Mouse (Mus musculus) heart, embryonic 16.5 days (tissue): ENCODE measurements at regions not wholly inside any gene's neighbourhood (a gene's known extent, or its start where the extent isn't known, plus 50 kb on each side); places are given as distances from the start of the nearest gene placed in this dataset.

Experiments used
- ATAC-seq: fragments of 200-750 bp; cut with Nextera tagmentation; replicated peaks from 2 replicates; pipeline ENCODE4 v1.8.0; 2017; ENCODE audit warnings: moderate number of reproducible peaks; ENCODE audit not compliant: insufficient read depth, low FRiP score; ENCODE audit errors: extremely low read depth
- H3K27ac ChIP-seq: fragments of 300-500 bp; sonication (generic); 2 replicates; pipeline ENCODE4 v1.5.1; 2014; ENCODE audit warnings: mild to moderate bottlenecking, low read length, control low read depth, moderate library complexity
- H3K27me3 ChIP-seq: fragments of 300-500 bp; sonication (generic); 2 replicates; pipeline ENCODE4 v1.6.1; 2014; ENCODE audit warnings: low read length, mixed read lengths; ENCODE audit not compliant: control insufficient read depth, insufficient read depth
- H3K36me3 ChIP-seq: fragments of 300-500 bp; sonication (generic); 2 replicates; pipeline ENCODE4 v1.6.1; 2014; ENCODE audit not compliant: control insufficient read depth, insufficient read depth
- H3K4me1 ChIP-seq: fragments of 300-500 bp; sonication (generic); 2 replicates; pipeline ENCODE4 v1.6.1; 2014; ENCODE audit warnings: low read length, mixed read lengths; ENCODE audit not compliant: control insufficient read depth, insufficient read depth
- H3K4me2 ChIP-seq: fragments of 300-500 bp; sonication (generic); 2 replicates; pipeline ENCODE4 v1.6.1; 2014; ENCODE audit warnings: low read depth, mild to moderate bottlenecking, control low read depth, low read length
- H3K4me3 ChIP-seq: fragments of 300-500 bp; sonication (generic); 2 replicates; pipeline ENCODE4 v1.5.1; 2014; ENCODE audit warnings: mild to moderate bottlenecking, control low read depth, low read length
- H3K9ac ChIP-seq: fragments of 300-500 bp; sonication (generic); 2 replicates; pipeline ENCODE4 v1.6.1; 2014; ENCODE audit warnings: low read length, control low read depth
- H3K9me3 ChIP-seq: fragments of 300-500 bp; sonication (generic); replicated peaks from 2 replicates; pipeline ENCODE4 v1.6.1; 2016; ENCODE audit warnings: low read length; ENCODE audit not compliant: control insufficient read depth
- WGBS: fragments of 180-500 bp; shearing (Covaris S2); extraction: QIAGEN DNeasy Blood & Tissue Kit; methylation state at CpG from one replicate; pipeline ENCODE4 v1.1.7; 2014; 5-methylcytosine and 5-hydroxymethylcytosine counted together

DNA sequence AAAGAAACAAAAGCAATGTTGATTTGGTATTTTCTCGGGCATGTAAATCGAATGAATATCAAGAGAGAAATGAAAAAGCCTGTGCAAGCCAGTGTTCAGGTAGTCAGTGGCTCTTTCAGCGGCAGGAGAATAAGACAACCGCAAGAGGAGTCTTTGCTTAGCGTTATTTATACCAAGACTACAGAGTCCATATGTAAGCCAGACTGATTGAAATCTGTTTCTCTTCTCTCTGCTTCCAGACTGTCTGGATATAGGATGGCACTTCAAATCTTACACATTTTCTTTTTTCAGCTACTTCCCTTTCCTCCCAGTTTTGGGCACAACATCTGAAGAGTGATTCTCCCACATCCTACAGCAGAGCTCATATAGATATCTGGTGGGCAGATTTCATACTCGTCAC is 105.9 kb upstream of the Tmco5 start:
- Histone ChIP-seq H3K9ac (no peak overlapping the region), H3K4me2 (no peak overlapping the region)
- ATAC-seq = no peak

DNA sequence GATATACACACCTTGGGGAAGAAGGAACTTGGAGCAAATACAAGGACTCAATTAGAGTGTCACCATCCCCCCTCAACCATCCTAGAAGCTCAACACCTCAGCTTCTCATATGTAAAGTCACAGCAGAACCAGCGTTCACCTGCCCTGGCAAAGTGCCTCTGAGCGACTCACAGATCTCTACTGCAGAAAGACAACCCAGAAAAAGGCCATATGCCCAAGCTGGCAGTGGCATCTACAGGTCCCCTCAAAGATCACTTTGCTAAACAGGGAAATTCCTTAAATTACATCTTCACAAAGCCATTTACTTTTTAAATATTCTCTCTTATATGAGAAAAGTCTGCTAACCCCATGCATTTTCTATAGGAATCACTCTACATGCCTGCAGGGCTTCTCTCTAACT is 78.3 kb upstream of the Tmco5 start:
- H3K4me1 ChIP-seq = no peaks in the 10 kb centered on the region
- ATAC-seq = no peak

More for the DNA sequence above, 105.9 kb upstream of the Tmco5 start:
- no peaks in the 10 kb centered on the region for H3K9me3 ChIP-seq
- peaks cover 3% of the 10 kb centered on the region; the same call in 1 of the 2 replicates for H3K27me3 ChIP-seq
- H3K4me3 ChIP-seq = no peak overlapping the region
- WGBS = 88% methylated on average over 6 of the region's 6 CpGs
- H3K36me3 ChIP-seq = no peaks in the 10 kb centered on the region
- H3K27ac ChIP-seq = no peak overlapping the region
- H3K4me1 ChIP-seq = peaks cover 4% of the 10 kb centered on the region; the same call in 1 of the 2 replicates

DNA sequence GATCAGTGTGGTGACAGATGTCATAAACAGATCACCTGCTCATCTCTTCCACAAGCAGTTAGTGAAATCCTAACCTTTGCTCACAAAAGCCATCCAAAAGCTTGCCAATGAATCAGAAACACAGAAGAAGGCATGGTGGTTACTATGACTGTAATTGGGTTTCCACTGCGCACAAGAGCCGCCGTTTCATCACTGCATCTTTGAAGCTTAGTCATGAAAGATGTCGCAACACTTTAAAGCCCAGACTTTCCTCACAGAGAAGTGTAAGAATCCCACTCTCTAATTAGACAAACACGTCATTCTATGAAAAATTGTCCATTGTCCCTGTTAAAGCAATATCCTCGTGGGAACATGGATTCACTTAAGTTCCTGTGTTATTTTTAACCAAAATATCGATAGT is 76.9 kb upstream of the Tmco5 start:
- no peaks in the 10 kb centered on the region for H3K4me1 ChIP-seq
- H3K9me3 ChIP-seq = no peaks in the 10 kb centered on the region
- WGBS = 73% methylated on average over 7 of the region's 7 CpGs
- H3K36me3 ChIP-seq = no peaks in the 10 kb centered on the region
- H3K9ac ChIP-seq = no peak overlapping the region
- no peak overlapping the region for H3K4me3 ChIP-seq
- no peak for ATAC-seq
- H3K4me2 ChIP-seq = no peak overlapping the region
- H3K27me3 ChIP-seq = no peaks in the 10 kb centered on the region; the same call in 1 of the 2 replicates
- H3K27ac ChIP-seq = no peak overlapping the region

More for the DNA sequence above, 78.3 kb upstream of the Tmco5 start:
- 79% methylated on average over 2 of the region's 2 CpGs for WGBS
- Histone ChIP-seq H3K27me3 (no peaks in the 10 kb centered on the region; the same call in 1 of the 2 replicates), H3K4me2 (no peak overlapping the region), H3K27ac (no peak overlapping the region), H3K36me3 (no peaks in the 10 kb centered on the region), H3K9ac (no peak overlapping the region), H3K9me3 (no peaks in the 10 kb centered on the region), H3K4me3 (no peak overlapping the region)

DNA sequence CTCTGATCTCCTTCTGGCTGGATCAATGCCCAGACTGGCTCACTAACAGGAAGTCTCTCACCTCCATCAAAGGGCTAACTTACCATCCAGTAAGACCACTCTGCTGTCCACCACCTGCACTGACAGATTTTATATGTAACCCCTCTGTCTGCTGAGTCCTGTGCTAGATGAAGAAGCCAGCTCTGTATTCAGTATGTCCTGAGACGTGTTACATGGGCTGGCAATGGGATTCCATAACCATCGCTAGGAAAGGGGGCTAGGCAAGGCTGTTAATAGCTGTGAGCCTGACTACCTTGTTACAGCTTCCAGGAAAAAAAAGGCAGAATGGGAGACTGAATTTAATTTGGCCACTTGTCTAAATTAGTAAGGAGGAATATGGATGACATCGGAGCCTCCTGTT is 71.3 kb upstream of the Tmco5 start:
- Histone ChIP-seq H3K4me3 (no peak overlapping the region), H3K4me1 (no peaks in the 10 kb centered on the region), H3K27me3 (no peaks in the 10 kb centered on the region), H3K9me3 (no peaks in the 10 kb centered on the region), H3K36me3 (no peaks in the 10 kb centered on the region), H3K9ac (no peak overlapping the region), H3K27ac (no peak overlapping the region), H3K4me2 (no peak overlapping the region)
- ATAC-seq = no peak
- 88% methylated on average over 3 of the region's 3 CpGs for WGBS

DNA sequence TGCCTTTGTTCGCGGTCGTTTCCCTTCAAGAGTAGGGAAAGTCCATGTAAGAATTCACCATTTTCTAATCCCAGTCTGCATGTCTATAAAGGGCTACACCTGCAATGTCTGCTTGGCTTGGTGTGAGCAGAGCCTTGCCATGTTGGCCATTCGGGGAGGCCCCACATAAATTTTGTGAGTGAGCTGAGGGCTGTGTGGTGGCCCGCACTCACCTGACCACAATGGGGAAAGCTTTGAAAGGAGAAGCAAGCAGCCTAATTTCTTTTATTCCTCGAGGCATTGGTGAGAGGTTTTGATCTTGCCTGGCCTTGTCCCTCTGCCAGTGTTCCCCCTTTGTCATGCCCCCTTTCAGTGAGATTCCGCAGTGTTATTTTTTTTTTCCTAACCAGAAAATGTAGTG is 70.9 kb upstream of the Tmco5 start:
- Histone ChIP-seq H3K36me3 (no peaks in the 10 kb centered on the region), H3K27me3 (no peaks in the 10 kb centered on the region), H3K4me1 (no peaks in the 10 kb centered on the region), H3K27ac (no peak overlapping the region), H3K9ac (no peak overlapping the region), H3K9me3 (no peaks in the 10 kb centered on the region), H3K4me3 (no peak overlapping the region), H3K4me2 (no peak overlapping the region)
- ATAC-seq = no peak
- WGBS = 84% methylated on average over 7 of the region's 7 CpGs

DNA sequence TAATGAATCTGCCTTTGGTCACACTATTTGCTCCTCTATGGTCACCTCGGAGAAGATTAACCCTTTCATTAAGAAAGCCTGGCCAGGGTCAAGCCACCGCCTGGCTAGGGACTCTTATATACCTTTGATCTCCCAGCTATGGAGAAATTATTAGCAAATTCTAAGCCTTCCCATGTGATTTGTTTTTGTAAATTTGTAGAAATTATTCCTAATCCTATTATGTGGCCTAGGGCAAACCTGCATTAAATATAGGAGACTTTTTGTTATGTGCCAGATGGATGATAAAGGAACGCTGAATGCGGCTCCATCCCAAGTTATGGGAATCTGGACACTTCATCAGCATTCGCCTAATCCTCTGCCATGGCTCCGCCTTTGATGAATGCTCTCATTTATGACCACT is 70.4 kb upstream of the Tmco5 start:
- WGBS = 84% methylated on average over 6 of the region's 6 CpGs
- H3K4me2 ChIP-seq = no peak overlapping the region
- H3K27ac ChIP-seq = no peak overlapping the region
- H3K9me3 ChIP-seq = no peaks in the 10 kb centered on the region
- H3K4me3 ChIP-seq = no peak overlapping the region
- H3K27me3 ChIP-seq = no peaks in the 10 kb centered on the region
- H3K9ac ChIP-seq = no peak overlapping the region
- H3K4me1 ChIP-seq = peaks cover under 1% of the 10 kb centered on the region; the same call in 1 of the 2 replicates
- no peaks in the 10 kb centered on the region for H3K36me3 ChIP-seq
- ATAC-seq = no peak

DNA sequence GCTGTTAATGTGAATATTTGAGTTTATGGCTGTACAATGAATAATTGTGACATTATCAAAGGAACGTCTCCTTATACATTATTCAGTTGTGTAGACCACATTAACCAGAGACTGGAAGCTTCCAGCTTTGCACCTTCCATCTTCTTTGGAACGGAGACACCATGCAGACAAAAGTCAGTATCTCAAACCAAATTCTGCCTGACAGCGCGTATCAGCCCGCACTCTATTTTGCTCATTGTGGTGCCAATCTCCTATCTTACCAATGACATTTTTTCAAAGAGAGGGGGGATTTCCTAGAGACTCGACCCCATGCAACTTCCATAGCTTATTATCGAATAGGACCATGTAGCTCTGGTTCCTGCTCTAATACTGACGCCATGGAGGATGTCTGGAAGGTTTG is 69.9 kb upstream of the Tmco5 start:
- H3K4me2 ChIP-seq = no peak overlapping the region
- no peak overlapping the region for H3K4me3 ChIP-seq
- H3K36me3 ChIP-seq = no peaks in the 10 kb centered on the region
- no peaks in the 10 kb centered on the region for H3K27me3 ChIP-seq
- no peak overlapping the region for H3K9ac ChIP-seq
- ATAC-seq = no peak
- H3K4me1 ChIP-seq = peaks cover 3% of the 10 kb centered on the region; the same call in 1 of the 2 replicates
- WGBS = 86% methylated on average over 8 of the region's 8 CpGs
- H3K9me3 ChIP-seq = no peaks in the 10 kb centered on the region
- no peak overlapping the region for H3K27ac ChIP-seq

DNA sequence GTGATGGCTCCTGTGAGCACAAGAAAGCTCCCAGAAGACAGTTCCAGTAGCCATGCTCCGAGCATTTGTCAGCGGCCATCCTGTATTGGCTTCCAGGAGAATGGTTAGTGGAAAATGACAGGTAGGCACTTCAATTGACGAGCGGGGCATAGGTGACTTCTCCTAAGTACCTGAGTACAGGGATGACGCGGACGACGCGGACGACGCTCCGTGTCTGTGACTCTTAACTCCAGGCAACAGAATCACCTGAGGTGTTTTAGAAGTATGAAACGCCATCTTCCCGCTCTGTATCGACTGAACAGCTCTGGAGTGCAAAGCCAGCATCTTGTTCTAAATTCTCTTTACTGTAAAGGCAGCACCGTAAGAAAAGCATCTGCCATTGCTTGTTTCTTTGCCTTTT is 68.4 kb upstream of the Tmco5 start:
- WGBS = 90% methylated on average over 16 of the region's 16 CpGs
- Histone ChIP-seq H3K4me3 (no peak overlapping the region), H3K36me3 (no peaks in the 10 kb centered on the region), H3K27me3 (no peaks in the 10 kb centered on the region), H3K4me1 (peaks cover 3% of the 10 kb centered on the region; the same call in 1 of the 2 replicates), H3K4me2 (no peak overlapping the region), H3K9ac (no peak overlapping the region), H3K27ac (no peak overlapping the region), H3K9me3 (no peaks in the 10 kb centered on the region)
- ATAC-seq = no peak

DNA sequence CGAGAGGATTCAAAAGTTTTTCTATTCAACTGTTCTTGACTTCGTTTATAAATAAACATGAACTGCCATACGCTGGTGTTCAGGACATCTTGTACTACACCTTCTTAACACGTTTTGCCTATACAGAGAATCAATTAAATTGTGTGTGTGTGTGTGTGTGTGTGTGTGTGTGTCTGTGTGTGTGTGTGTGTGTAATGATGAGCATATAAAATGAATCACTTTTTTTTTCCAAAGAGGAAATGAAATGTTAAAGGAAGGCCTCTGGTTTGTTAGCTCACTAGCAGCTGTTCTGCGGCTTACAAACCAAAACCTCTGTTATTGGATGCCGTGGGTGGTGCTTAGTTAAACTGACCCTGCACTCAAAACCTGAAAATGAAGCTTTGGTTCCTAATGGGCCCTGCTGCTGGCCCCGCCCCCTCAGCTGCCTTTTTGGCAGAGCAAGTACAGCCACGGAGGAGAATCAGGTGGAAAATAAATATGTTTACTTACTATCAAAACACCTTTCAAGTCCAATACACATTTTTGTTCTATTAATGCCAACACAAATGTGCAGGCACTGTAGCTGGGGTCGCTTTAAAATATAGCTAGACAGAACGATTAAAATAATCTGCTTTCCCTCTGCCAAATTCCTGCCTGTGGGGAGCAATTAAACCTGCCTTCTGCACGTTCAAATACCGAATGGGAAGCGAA is 65.5 kb upstream of the Tmco5 start:
- 46% methylated on average over 13 of the region's 13 CpGs for WGBS
- Histone ChIP-seq H3K9ac (no peak overlapping the region), H3K36me3 (no peaks in the 10 kb centered on the region), H3K4me1 (peaks cover 3% of the 10 kb centered on the region; the same call in 1 of the 2 replicates), H3K27me3 (no peaks in the 10 kb centered on the region), H3K4me3 (no peak overlapping the region), H3K4me2 (no peak overlapping the region), H3K27ac (no peak overlapping the region), H3K9me3 (no peaks in the 10 kb centered on the region)
- ATAC-seq = no peak
